Mouse (Mus musculus): Measurements from ENCODE around the gene Cdkn1b.

The Cdkn1b gene

GRCm38 (mm10) chr6:134903368-134903767 is 16.8 kb upstream of the Cdkn1b start:
- DNase-seq (ENCODE audit: low spot score) = no peak

- no peak for DNase-seq (ENCODE audit: low spot score)
These were observed 16.0 kb upstream of the Cdkn1b start for GRCm38 (mm10) chr6:134903891-134904884.

- DNase-seq (ENCODE audit: low spot score) = no peak
These were observed 14.4 kb upstream of the Cdkn1b start for GRCm38 (mm10) chr6:134905811-134906210.

- DNase-seq (ENCODE audit: low spot score) = no peak
These were observed 5.7 kb upstream of the Cdkn1b start for GRCm38 (mm10) chr6:134914523-134914922.

GRCm38 (mm10) chr6:134916641-134917040 is 3.6 kb upstream of the Cdkn1b start:
- no peak for DNase-seq (ENCODE audit: low spot score)

GRCm38 (mm10) chr6:134917087-134917486 is 3.1 kb upstream of the Cdkn1b start:
- DNase-seq (ENCODE audit: low spot score) = peak; percentile 76

GRCm38 (mm10) chr6:134918769-134919168 is 1.4 kb upstream of the Cdkn1b start:
- DNase-seq (ENCODE audit: low spot score) = no peak

GRCm38 (mm10) chr6:134919511-134920189 is 551 bp upstream of the Cdkn1b start:
- no peak for DNase-seq (ENCODE audit: low spot score)

GRCm38 (mm10) chr6:134921014-134921694 is 953 bp downstream of the Cdkn1b start:
- peak; percentile 67 for DNase-seq (ENCODE audit: low spot score)

GRCm38 (mm10) chr6:134921695-134922510 is 1.7 kb downstream of the Cdkn1b start:
- DNase-seq (ENCODE audit: low spot score) = peak; percentile 54

GRCm38 (mm10) chr6:134922511-134923195 is 2.5 kb downstream of the Cdkn1b start:
- no peak for DNase-seq (ENCODE audit: low spot score)

GRCm38 (mm10) chr6:134923670-134924069 is 3.5 kb downstream of the Cdkn1b start:
- DNase-seq (ENCODE audit: low spot score) = peak; percentile 53

- DNase-seq (ENCODE audit: low spot score) = no peak
These were observed 4.1 kb downstream of the Cdkn1b start for GRCm38 (mm10) chr6:134924262-134924661.

GRCm38 (mm10) chr6:134925673-134926337 is 5.6 kb downstream of the Cdkn1b start:
- no peak for DNase-seq (ENCODE audit: low spot score)

- DNase-seq (ENCODE audit: low spot score) = no peak
These were observed 6.1 kb downstream of the Cdkn1b start for GRCm38 (mm10) chr6:134926338-134926705.

- peak; percentile 62 for DNase-seq (ENCODE audit: low spot score)
These were observed 6.8 kb downstream of the Cdkn1b start for GRCm38 (mm10) chr6:134926803-134927594.

GRCm38 (mm10) chr6:134927595-134928095 is 7.4 kb downstream of the Cdkn1b start:
- DNase-seq (ENCODE audit: low spot score) = no peak

- DNase-seq (ENCODE audit: low spot score) = peak; percentile 94
These were observed 8.1 kb downstream of the Cdkn1b start for GRCm38 (mm10) chr6:134928096-134928888.

Measured in adipocyte (in vitro differentiated cells).